Mouse (Mus musculus): ENCODE measurements around the gene Lcat.
"Not testable (repeated sequence)": the region's sequence is repeated elsewhere in the genome, so short reads cannot be mapped to it uniquely, and the experiment has no call there.

The Lcat gene

DNA sequence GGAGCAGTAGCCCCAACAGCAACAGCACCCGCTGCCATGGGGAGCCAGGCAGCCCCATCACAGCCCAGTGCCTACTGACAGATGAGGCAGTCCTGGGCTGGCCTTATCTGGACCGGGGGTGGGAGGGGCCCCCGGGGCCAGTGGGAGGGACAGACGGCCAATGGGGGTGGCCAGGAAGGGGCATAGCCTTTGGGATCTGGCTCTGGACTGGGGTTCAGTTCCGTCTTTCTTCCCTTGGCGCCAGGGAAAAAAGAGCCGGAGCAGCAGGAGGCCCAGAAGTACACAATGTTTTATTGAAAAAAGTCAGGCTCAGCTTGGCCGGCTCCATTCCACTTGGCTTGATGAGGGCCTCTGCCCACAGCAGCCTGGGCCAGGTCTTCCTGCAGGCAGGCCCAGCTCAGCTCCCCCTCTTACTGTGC is at the start of gene Lcat:
Gene Lcat (minus strand): TSS at position 62 of the 419 bp plus-strand sequence.
- no peak for DNase-seq (ENCODE audit: low spot score in 2 of 2)

DNA sequence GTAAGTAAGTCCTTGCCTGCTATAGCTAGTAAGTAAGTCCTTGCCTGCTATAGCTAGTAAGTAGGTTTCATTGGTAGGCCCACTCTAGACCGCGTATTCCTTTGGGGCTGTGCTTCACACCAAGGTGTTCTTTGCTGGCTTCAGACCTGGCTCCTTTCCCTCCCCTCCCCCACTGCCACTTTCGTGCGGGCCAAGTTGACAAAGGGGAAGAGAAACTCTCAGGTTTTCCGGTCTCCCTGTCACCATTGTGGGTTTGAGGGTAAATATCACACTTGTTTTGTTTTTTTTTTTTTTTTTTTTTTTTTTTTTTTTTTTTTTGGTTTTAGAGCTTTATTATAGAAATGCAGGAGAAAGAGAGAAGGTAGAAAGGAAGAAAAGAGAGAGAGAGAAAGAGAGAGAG is 49.3 kb upstream of the Lcat start:
- peak in 1 of 2 experiments; percentile 78 for DNase-seq (ENCODE audit: low spot score in 2 of 2)

DNA sequence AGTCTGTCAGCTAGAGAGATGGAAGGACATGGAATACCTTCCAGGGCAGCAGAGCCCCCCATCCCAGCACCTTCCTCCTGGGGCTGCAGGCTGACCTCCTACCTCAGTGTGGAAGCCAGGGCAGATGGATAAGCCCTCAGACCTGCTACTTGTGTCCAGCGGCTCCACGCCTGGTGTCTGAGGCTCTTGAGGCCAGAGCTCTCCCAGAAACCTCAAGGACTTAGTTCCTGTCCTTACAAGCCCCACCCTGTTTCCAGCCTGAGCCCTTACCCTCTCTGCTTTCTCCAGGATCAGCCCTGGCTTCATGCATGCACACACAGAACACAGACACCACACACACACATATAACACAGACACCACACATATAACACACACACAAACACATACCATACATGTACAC is 48.4 kb upstream of the Lcat start:
- no peak for DNase-seq (ENCODE audit: low spot score in 2 of 2)

DNA sequence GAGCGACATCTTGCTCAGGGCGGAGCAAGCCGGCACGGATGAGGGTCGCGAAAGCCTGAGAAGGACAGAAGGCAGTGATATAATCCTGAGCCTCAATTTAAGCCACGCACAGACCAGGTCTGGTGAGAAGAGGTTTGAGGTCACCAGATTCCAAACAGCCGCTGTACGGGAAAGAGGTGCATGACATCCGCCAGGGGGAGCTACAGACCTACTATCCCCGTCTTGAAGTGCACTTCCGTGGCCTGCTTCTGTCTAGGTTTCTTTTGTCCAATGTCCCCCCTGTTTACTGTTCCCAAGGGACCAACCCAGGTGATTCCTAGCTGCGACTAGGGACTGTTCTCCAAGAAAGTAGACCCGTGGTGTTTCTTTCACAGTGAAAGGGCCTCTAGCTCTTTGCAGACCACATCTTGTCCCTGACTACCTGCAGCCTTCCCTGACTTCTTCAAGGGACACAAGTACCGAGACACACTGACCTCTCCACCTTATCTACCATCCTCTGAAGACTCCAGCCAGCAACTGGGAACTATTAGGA is 47.7 kb upstream of the Lcat start, which contains the start of gene Dus2:
Gene Dus2 (plus strand): TSS at position 482 of the 532 bp plus-strand sequence.
- peak; percentile 79 to 93 for DNase-seq (ENCODE audit: low spot score in 2 of 2)

DNA sequence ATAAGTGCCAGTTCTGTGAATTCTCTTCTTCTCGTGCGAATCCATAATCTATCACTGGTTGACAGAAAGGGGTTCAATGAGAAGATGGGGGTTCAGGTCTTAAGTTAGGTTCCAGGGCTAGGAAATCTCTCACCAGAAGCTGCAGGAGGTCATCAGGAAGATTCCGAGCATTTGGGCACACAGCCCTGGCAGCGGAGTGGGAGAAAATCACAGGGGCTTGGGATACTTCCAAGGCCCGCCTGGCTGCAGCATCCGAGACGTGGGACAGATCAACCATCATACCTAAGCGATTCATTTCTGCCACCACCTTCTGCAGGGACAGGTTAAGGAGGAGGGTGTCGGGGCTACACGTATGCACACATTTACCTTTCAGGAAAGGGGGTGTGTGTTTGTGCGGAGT is 45.4 kb upstream of the Lcat start:
- DNase-seq (ENCODE audit: low spot score in 2 of 2): no peak

DNA sequence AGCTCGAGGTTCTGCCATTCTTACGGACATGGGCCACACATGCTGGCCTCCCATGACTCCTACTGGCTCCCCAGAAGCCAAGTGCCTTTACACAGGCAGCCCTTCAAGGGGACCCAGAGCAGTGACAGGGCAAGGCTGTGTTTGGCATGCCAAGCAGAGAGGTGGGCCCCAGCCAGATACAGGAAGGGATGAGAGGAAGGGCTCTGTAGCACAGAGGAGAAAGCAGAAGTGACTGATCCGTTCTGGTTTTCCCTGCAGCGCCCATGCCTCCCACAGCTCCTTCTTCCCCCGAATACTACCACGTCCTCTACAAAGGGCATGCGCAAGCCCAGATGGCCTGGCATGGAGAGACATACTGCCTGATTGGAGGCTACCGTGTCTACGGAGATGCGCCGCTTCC is 40.2 kb upstream of the Lcat start:
- DNase-seq (ENCODE audit: low spot score in 2 of 2): not testable (repeated sequence)

DNA sequence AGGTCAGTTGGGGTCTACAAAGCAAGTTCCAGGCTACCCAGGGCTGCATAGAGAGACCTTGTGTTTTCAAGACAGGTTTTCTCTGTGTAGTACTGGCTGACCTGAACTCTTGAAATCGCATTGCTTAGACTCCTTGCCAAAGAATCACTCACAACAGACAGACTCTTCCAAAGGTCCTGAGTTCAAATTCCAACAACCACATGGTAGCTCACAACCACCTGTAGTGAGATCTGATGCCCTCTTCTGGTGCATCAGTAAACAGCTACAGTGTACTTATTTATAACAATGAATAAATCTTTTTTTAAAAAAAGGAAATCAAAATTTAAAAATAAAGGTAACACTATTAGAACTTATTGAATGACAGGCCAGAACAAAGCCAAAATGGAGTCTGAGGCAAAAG is 38.0 kb upstream of the Lcat start:
- no peak for DNase-seq (ENCODE audit: low spot score in 2 of 2)

DNA sequence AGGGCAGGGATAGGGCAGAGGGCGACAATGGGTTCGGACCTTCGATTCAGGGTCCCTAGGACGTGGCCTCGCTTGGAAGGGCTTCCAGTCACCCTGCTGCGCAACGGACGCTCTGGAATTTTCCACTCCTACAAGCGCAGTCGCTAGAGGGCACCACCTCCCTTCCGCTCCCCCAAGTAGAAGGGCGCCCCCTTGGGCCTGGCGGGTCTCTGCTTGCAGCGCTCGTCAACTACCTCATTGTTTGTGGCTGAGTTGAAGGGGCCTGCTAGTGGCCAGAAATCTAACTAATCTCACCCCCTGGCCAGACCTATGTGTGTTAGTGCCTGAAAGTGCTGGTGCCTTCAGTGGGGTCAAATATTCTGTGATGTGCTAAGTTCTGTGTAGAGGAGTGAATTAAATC is 36.1 kb upstream of the Lcat start, which contains the start of gene Dpep3:
Gene Dpep3 (minus strand): TSS at position 105 of the 400 bp plus-strand sequence.
- no peak for DNase-seq (ENCODE audit: low spot score in 2 of 2)

DNA sequence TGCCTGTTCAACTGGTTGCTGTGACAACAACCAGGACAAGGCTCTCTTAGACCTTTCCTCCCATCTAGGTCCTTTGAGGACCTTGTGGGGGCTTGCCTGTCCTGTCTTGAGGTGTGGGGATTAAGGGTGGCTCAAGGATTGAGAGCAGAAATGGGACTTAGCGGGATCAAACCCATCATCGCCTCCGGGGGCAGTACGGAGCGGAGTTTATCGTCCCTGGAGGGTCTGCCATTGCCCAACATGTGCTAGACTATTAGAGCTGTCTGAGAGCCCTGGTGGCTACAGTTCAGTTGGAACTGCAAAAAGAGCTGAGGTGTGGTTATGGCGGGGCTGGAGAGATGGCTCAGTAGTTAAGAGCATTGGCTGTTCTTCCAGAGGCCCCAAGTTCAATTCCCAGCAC is 32.2 kb upstream of the Lcat start:
- DNase-seq (ENCODE audit: low spot score in 2 of 2): no peak

DNA sequence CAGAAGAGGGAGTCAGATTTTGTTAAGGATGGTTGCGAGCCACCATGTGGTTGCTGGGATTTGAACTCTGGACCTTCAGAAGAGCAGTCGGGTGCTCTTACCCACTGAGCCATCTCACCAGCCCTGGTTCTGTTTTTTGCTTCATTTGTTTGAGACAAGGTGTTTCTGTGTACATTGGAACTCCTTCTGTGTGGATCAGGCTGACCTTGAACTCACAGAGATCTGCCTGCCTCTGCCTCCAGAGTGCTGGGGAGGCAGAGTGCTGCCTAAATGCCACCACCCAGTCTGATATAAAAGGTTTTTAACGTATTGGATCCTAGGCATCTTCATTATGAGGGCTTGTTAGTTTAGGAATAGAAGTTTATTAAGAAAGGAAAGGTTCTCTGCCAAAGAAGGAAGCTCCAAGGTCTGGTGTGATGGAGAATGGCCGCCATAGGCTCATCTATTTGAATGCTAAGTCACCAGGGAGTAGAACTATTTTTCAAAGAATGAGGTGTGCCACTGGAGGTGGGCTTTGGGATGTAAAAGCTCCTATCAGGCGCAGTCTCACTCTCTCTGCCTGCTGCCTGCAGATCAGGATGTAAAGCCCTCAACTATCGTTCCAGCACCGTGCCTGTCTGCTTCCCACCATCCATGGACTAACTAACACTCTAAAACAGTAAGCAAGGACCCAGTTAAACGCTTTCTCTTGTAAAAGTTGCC is 28.0 kb upstream of the Lcat start:
- DNase-seq (ENCODE audit: low spot score in 2 of 2): no peak

DNA sequence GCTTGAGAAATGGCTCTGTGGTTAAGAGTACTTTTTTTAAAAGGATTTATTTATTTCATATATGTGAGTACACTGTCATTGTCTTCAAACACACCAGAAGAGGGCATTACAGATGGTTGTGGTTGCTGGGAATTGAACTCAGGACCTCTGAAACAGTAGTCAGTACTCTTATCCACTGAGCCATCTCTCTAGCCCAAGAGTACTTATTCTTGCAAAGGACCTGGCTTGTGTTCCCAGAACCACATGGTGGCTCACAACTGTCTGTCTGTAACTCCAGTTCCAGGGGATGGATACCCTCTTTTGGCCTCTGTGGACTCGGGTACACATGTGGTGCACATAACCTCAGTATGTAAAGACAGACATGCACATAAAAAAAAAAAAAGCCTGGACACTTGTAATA is 26.2 kb upstream of the Lcat start:
- no peak for DNase-seq (ENCODE audit: low spot score in 2 of 2)

DNA sequence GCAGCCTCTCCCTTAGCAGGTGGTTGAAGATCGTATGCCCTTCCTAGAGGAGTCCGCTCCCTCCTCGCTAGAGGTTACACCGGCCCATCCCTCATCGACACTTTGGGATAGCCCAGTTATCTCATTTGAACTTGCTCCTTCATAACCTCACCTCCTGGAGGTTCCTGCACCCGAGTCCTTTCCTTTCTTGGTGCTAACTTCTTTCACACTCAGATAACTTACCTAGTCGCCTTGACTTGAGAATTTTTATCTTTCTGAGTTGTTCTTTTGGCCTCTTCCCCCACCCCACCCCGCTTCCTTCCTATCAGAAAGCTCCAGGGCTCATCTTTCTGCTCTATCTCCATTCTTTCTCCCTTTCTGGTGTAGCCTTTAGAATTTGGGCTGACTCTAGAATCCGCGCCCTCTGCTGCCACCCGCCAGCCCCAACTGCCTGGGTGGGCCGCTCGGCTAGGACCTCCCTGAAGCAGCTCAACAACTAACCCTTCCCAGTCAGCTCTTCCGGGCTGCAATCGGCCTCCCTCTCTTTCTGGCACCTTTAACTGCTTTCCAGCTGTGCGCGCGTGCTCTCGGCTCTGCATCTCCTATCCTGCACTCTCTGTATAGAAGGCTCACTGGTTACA is 23.6 kb upstream of the Lcat start:
- DNase-seq (ENCODE audit: low spot score in 2 of 2): peak; percentile 39 to 58

DNA sequence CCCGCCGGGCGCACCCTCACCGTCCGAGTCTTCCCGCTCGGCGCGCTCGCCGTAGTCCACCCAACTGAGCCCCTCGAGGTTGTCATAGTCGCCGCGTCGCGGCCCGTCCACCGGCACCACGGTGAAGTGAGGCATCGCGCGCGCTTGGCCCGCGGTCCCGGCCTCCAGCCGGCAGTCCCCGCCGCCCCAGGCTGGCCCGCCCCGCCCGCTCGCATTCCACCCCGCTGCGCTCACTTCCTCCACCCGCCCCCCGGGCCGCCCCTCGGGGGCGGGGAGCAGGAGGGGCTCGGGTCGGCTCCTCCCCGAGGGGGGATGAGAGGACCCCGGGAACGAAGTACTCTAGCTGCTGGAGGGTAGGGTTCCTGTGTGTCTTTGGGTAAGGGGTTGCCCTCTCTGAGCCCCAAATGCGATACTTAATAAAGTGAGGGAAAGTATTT is 22.7 kb upstream of the Lcat start, which contains the start of gene Slc12a4:
Gene Slc12a4 (minus strand): TSS at position 193 of the 437 bp plus-strand sequence.
- DNase-seq (ENCODE audit: low spot score in 2 of 2): peak; percentile 78 to 82

DNA sequence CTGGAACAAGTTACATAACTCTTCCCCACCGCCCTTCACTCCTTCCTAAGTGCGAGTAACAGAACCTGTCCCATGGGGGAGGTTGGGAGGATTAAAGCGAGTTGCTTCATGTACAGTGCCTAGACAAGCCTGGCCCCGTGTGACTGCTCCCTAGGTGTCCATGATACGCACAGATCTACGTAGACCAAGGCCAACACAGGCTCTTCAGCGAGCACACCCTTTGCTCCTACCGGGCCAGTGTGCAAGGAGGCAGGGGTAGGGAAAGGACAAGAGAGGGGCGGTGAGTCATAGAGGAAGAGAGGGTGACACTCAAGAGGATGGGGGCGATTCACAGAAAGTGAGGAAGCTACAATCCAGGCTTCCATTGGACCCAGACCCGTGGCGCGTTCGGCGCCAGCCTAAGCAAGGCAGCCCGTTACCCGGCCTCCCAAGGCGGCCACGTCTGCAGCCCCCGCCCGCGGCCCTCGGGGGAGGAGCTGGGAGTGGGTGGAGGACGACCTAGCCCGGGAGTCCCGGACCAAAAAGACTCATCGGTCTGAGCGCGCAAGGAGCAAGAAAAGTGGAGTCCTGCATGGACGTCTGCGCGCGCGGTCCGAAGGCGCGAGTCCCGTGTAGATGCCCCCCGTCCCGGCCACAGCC is 22.2 kb upstream of the Lcat start:
- DNase-seq (ENCODE audit: low spot score in 2 of 2): peak in 1 of 2 experiments; percentile 65

DNA sequence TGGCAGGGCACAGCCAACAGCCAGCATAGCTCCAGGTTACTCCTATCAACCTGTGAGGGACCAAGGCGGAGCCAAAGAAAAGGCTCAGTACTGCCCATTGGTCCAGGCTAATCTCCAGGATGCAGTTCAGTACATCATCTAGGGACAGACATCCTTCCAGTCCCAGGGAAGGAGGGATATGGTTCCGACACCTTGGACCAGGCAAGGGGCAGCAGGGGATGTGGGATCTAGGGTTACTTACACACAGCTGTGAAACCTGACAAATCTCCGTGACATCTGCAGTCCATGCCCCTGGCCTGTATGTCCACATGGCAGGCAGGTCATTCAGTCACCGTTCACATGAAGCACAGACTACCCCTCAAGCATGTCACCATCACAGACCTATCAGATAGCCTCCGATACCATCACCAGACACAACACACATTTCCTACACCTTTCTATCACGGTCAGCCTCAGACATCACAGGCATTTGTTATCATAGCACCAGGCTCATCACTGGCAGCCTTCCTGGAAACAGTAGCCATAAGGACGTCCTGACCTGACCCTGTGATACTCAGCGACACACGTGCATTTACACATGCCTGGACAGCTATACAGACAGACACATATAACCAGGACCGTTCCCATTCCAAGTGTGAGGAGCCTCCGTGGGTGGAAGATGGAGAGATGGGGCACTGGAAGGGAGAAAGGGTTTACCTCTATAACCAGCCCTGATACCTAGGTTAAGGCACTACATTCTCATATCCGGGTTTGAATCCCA is 21.5 kb upstream of the Lcat start:
- no peak for DNase-seq (ENCODE audit: low spot score in 2 of 2)

DNA sequence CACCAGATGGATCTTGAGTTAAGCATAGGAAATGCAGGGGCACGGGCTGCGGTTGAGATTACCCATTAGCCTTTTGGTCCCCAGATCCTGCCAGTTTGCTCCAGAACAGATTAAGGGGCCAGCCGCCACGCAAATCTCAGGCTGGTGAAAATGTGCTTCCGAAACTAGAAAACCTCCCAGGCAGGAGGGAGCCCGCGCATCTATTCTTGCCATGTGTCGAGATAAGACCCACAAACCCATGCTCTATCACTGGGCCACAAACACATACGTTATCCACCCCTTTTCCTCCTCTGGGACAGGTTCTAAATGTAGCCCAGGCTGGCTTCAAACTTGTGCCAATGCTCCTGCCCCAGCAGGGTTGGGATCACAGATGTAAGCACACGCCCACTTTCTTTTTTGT is 18.4 kb upstream of the Lcat start:
- DNase-seq (ENCODE audit: low spot score in 2 of 2): no peak

DNA sequence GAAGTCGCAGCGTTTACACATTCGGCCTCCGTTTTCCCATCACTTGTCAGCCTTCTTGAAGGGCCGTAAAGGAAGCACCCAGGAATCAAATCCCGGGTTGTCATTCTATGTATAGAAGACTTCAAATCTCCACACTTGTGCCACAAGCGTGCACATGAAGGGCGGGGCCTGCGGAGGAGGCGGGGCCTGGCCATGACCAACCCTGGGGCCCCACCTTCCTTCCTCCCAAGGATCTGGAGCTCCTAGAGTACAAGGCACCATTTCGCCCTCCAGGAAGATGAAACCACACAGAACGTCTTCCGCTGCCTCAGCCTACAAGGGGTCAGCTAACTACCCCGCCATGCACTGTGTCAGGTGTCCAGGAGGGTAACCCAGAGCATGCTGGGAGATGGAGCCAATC is 17.9 kb upstream of the Lcat start:
- peak in 1 of 2 experiments; percentile 53 for DNase-seq (ENCODE audit: low spot score in 2 of 2)

DNA sequence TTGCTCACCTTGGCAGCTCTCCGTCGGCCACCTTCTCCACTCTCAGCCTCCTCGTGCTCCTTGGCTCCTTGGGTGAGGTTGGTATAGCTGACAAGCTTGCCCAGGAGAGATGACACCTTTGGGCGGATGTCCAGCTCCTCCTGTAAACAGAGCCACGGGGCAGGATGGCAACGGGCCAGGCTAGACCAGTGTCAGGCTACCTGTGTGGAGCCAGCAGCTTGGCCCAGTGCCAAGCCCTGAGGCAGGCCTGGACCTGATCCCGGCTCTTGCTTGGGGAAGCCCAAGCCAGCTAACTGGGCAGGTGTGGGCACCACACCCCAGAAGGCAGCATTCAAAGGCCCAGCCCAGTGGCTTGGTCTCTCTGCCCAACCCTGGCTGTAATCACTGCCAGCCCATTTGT is 16.2 kb upstream of the Lcat start:
- no peak for DNase-seq (ENCODE audit: low spot score in 2 of 2)

DNA sequence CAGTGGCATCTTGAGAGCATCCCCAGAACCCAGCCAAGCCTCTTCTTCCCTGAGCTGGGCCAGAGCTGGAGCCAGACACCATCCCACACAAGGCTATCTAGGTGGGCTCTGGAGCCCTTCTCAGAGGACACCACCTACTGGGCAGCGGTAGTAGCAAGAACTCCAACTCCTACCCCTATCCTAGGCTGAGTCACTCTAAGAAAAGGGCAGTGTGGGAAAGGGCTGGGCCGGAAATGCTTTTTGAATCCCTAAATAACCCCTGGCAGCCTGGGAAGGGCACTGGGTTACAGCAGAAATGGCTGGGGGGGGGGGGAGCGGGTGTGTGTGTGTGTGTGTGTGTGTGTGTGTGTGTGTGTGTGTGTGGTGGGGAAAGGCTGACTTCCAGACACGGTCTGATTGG is 14.6 kb upstream of the Lcat start:
- DNase-seq (ENCODE audit: low spot score in 2 of 2): no peak

DNA sequence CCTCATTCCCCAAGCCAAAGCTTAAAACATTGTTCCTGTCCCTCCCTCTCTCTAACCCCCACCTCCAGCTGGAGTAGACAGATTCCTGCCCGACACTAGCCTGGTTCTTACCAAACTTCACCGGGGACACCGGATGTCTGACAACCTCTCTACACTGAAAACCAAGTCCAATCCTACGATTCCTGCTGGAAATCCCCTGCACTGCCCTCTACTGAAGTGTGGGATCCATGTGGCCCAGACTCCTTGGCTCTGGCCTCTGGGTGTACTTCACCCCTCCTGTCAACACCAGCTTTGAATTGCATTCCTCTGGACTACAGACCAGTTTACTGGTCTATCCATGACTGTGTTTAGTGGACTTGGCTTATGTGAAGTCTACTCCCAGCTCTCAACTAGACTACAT is 13.4 kb upstream of the Lcat start:
- no peak for DNase-seq (ENCODE audit: low spot score in 2 of 2)

DNA sequence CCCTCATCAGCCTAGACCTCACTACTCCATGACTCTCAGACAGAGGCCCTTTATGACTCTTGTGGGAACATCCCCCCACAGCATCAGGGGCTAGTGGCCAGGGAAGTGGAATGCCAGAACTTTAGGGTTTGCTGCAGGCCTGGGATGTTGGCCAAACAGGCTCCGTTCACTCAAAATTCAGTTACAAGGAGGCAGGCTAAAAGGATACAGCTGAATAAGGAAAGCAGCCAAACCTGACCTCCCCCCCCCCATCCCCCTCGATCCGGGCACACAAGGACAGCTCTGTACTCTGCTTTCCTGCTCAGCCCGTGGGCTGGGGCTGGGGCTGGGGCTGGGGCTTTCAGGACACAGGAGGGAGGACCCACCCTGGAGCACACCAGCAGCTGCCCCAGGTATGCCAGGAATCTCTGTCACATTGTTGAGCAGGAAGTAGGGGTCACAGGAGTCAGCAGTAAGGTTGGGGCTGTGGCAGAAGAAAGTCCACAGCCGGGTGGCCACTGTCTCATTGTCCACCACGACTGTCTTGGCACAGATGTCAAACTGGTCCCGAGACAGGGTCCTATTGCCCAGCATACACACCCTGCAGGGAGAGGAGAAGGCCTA is 8.0 kb upstream of the Lcat start:
- DNase-seq (ENCODE audit: low spot score in 2 of 2): no peak
